Mouse (Mus musculus) layer of hippocampus, adult 9-10 months (tissue): ENCODE measurements around the gene Rsph6a.

Experiments used
- DNase-seq: peaks from one replicate; pipeline ENCODE4 v3.0.0; 2022; ENCODE audit warnings: low spot score

Gene Rsph6a

DNA sequence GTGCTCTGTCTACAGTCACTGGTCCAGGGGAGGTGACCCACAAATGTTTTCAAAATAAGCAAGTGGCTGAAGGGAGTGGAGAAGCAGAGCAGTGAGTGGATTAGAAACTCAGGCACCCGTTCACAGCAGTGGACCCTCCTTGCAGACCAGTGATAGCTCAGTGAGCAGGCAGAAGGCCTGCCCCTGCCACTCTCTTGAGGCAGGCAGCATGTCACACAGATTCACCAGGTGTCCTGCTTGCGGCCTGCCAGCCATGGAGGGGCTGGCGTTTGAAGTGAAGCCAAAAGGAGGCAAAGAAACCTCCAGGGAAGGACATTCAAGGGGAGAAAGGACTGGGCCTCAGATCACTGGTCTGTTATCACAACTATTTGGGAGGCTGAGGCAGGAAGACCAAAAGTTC, 24.2 kb downstream of the Rsph6a start:
- no peak for DNase-seq

DNA sequence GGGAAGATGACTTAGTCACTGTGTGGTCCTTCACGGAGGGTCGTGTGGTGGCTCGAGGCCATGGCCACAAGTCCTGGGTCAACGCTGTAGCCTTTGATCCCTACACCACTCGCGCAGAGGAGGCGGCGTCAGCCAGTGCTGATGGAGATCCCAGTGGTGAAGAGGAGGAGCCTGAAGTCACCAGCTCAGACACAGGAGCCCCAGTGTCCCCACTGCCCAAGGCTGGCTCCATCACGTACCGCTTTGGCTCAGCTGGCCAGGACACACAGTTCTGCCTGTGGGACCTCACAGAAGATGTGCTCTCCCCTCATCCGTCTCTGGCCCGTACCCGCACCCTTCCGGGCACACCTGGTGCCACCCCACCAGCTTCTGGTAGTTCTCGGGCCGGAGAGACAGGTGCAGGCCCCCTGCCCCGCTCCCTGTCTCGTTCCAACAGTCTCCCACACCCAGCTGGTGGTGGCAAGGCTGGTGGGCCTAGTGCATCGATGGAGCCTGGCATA, 26.0 kb downstream of the Rsph6a start:
- DNase-seq: no peak

- DNase-seq: no peak
These were observed 27.7 kb downstream of the Rsph6a start for GRCm38 (mm10) chr7:19082171-19082570.

GRCm38 (mm10) chr7:19083096-19083495, 28.6 kb downstream of the Rsph6a start:
- no peak for DNase-seq

GRCm38 (mm10) chr7:19083701-19084100, 29.2 kb downstream of the Rsph6a start, which contains the start of gene Dmpk:
Dmpk (plus strand) TSS chr7:19083849.
- no peak for DNase-seq

DNA sequence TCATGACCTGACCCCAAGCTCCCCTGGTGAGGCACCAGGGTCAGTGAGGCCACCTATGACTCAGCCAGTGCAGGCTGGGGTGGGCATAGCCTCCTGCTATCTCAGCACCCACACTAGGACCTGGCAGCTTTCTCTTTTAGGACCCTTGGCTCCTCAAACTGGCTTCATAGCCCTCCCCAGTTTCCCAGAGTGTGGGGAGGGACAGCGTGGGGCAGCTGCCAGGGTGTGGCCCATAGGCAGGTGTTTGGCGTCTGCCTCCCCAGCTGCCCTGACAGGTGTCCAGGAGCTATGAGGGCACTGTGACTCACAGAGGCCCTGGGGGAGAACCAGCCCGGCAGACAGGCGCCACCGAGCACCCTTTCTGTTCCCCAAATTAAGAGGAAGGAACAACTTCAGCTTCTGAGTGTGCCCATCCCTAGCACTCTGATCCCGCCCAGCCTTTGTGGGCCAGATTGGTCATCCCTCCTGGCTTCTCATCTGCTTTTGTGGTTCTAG, 29.8 kb downstream of the Rsph6a start:
- DNase-seq: no peak

DNA sequence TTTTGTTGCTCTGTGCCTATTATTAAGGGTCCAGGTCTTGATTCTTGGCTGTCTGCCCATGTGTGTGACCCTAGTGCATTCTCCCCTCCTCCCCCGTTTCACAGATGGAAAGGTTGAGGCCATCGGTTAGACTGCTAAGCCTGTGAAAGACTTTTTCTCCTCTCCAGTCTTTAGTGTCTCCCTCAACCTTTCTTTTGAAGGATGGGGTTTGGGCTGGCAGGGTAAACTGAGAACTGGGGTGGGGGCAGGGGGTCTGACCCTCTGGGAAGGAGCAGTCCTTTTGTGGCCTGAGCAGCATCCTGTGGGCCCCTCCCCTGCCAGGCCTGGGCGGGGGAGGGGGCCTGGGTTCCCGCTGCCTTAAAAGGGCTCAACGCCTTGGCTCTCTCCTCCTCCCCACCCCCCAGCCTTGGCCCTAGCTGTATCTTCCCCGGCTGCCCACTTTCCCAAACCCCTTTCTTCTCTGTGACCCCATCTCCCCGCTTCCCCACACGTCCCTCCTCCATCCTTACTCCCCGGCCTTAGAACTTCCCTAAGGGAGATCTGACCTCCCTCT, 30.5 kb downstream of the Rsph6a start:
- DNase-seq: no peak

GRCm38 (mm10) chr7:19085495-19085894, 31.0 kb downstream of the Rsph6a start:
- no peak for DNase-seq

DNA sequence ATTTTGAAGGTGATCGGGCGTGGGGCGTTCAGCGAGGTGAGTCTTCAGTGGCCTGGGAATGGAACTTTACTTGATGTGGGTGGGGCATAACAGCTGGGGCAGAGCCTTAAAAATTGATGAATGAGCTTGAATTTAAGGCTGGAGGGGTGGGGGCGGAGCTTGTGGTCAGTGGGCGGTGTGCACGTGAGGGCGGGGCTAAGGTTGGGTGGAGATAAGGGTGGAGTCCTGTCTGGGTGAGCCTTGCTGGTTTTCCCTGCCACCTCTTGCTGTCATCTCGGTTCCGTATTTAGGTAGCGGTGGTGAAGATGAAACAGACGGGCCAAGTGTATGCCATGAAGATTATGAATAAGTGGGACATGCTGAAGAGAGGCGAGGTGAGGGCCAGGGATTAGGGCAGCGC, 31.6 kb downstream of the Rsph6a start:
- DNase-seq: no peak

DNA sequence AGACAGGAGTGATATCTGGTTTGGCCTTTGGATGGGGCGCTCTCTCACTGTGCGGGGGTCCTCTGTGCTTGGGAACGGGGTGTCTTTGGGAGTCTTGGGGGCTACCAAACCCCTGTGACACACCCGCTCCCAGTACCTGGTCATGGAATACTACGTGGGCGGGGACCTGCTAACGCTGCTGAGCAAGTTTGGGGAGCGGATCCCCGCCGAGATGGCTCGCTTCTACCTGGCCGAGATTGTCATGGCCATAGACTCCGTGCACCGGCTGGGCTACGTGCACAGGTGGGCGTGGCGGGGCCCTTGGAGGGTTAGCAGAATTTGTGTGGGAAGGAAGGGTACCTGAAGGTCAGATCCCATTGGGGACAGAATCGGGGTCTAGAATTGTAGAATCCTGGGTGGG, 32.3 kb downstream of the Rsph6a start:
- no peak for DNase-seq

- DNase-seq: no peak
These were observed 34.3 kb downstream of the Rsph6a start for GRCm38 (mm10) chr7:19088813-19089212.

DNA sequence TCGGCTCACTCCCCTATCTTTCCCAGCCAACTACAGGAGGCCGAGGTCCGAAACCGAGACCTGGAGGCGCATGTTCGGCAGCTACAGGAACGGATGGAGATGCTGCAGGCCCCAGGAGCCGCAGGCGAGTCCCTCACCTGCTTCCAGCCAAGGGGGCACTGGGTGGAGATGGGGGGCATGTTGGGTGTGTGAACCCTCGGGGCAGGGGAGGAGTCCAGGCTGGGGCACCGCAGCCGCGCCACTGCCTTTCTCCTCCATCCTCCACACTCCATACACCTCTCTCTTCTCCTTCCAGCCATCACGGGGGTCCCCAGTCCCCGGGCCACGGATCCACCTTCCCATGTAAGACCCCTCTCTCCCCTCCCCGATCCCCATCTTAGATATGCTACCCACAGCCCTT, 37.4 kb downstream of the Rsph6a start:
- no peak for DNase-seq

DNA sequence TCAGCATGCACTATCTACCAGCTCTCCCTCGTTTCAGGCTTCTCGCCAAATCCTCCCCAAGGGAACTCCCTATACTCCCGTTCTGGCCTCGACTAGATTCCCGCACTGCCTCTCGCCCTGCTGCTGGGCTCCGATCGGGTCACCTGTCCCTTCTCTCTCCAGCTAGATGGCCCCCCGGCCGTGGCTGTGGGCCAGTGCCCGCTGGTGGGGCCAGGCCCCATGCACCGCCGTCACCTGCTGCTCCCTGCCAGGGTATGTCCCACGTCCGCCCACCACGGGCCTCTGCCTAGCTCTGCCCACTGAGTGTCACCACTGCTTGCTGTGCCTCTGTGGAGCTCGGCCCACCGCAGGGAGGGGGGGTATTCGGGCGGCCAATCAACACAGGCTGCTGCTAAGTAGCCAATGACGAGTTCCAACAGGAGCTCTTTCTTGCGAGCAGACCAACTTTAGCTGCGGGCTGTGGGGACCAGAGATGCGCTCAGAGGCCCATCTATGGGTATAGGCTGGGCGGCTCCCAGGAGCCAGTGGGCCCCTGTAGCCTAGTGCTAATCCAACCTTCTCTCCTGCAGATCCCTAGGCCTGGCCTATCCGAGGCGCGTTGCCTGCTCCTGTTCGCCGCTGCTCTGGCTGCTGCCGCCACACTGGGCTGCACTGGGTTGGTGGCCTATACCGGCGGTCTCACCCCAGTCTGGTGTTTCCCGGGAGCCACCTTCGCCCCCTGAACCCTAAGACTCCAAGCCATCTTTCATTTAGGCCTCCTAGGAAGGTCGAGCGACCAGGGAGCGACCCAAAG, 38.1 kb downstream of the Rsph6a start:
- DNase-seq: no peak

DNA sequence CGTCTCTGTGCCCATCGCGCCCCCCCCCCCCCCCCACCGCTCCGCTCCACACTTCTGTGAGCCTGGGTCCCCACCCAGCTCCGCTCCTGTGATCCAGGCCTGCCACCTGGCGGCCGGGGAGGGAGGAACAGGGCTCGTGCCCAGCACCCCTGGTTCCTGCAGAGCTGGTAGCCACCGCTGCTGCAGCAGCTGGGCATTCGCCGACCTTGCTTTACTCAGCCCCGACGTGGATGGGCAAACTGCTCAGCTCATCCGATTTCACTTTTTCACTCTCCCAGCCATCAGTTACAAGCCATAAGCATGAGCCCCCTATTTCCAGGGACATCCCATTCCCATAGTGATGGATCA, 38.7 kb downstream of the Rsph6a start:
- DNase-seq: peak; percentile 42

DNA sequence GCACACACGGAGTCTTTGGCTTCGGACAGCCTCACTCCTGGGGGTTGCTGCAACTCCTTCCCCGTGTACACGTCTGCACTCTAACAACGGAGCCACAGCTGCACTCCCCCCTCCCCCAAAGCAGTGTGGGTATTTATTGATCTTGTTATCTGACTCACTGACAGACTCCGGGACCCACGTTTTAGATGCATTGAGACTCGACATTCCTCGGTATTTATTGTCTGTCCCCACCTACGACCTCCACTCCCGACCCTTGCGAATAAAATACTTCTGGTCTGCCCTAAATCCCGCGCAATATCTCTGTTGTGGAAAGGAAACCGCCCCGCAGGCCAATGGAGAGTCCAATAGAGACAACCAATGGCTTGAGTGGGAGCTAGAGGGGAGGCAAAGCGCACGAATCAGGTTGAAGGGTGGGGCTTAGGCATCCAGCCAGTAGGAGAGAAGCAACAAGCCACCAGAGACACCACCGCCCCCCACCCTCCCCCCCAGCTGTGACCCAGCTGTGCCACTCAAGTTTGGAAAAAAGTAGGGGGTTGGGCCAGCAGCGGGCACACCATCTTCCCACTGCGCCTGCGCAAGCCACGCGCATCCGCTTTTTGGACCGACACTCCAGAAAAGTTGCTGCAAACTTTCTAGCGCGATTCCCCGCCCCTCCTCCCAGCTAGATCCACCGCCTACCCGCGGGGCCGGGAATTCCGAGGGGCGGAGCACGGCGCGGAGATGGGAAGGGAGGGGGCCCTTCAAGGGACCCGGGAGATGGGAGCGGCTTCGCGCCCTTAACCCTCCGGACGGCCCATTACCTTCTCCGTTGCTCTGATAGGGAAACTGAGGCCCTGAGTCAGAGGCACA, 39.3 kb downstream of the Rsph6a start:
- no peak for DNase-seq

DNA sequence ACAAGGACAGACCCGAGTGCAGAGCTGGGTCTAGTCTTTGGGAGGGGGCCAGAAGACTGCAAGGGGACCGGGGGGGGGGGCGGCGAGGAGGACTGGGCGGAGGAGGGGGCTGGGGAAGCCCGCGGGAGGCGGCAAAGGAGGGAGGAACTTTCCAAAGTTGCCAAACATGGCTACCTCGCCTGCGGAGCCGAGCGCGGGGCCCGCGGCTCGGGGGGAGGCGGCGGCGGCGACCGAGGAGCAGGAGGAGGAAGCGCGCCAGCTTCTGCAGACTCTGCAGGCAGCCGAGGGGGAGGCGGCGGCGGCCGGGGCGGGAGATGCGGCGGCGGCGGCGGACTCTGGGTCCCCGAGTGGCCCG, 40.0 kb downstream of the Rsph6a start, which contains the start of gene Six5:
Gene Six5, plus strand, starts transcription at position 124 of the 355 bp plus-strand sequence.
- DNase-seq: no peak

DNA sequence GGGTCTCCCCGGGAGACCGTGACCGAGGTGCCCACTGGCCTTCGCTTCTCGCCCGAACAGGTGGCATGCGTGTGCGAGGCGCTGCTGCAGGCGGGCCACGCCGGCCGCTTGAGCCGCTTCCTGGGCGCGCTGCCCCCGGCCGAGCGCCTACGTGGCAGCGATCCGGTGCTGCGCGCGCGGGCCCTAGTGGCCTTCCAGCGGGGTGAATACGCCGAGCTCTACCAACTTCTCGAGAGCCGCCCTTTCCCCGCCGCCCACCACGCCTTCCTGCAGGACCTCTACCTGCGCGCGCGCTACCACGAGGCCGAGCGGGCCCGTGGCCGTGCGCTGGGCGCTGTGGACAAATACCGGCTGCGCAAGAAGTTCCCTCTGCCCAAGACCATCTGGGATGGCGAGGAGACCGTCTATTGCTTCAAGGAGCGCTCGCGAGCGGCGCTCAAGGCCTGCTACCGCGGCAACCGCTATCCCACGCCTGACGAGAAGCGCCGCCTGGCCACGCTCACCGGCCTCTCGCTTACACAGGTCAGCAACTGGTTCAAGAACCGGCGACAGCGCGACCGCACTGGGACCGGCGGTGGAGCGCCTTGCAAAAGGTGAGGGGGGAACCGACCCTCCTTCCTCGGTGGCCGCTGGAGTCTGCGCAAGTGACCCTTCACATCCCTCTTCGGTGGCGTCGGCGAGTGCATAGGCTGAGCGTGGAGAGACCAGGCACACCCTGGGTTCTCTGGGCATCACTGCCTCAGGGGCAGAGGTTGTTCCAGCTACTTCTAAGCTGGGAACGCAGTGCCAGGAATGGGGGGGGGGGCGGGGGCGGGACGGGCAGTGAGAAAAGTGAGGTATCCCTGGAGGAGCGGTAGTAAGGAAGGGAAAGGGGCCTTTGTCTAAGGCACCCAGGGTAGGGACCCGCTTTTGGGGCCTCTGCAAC, 40.6 kb downstream of the Rsph6a start:
- no peak for DNase-seq

GRCm38 (mm10) chr7:19095751-19096110, 41.2 kb downstream of the Rsph6a start:
- no peak for DNase-seq

DNA sequence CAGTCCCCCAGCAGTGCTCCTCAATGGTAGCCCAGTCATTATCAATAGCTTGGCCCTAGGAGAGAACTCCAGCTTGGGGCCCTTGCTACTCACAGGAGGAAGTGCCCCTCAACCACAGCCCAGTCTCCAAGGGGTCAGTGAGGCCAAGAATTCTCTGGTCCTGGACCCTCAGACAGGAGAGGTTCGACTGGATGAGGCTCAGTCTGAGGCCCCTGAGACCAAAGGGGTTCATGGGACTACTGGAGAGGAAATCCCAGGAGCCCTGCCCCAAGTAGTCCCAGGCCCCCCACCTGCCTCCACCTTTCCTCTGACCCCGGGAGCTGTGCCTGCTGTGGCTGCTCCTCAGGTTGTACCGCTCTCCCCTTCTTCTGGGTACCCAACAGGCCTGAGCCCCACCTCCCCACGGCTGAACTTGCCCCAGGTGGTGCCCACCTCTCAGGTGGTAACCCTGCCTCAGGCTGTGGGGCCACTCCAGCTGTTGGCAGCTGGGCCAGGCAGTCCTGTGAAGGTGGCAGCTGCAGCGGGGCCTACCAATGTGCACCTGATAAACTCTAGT, 42.0 kb downstream of the Rsph6a start:
- DNase-seq: no peak

GRCm38 (mm10) chr7:19097217-19097616, 42.7 kb downstream of the Rsph6a start:
- no peak for DNase-seq

DNA sequence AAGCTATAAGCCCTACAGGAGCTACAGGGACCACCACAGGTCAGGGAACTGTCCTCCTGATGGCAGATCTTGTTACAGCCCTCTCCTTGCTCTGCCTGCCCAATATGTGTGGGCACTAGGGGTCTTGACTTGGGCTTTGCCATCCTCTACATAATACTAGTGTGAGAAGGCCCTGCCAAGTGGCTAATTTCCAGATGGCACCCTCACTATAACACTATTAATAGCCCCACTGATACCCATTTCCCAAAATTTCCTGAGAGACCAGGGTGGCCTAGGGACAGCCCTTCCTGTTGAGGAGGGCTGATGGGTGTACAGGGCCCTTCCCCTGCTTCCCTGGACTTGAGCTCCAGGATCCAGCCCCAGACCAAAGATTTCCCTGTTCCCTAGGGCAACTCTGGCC, 43.4 kb downstream of the Rsph6a start:
- no peak for DNase-seq
